Mouse (Mus musculus) heart, postnatal 0 days (tissue): ENCODE measurements around the gene Hinfp.

Experiments used
- CTCF ChIP-seq: IDR thresholded peaks from 2 replicates; pipeline ENCODE4 v1.5.1; 2016; ENCODE audit warnings: antibody characterized with exemption, control low read depth, low read depth
- EP300 ChIP-seq: IDR thresholded peaks from 2 replicates; pipeline ENCODE4 v1.6.1; 2016; ENCODE audit warnings: antibody characterized with exemption, low read depth

GRCm38 (mm10) chr9:44345570-44346433, 40.3 kb upstream of the Hinfp start:
- TF ChIP-seq CTCF (no peak), EP300 (no peak)
